Mouse (Mus musculus) C2C12 (cell line): Measurements from ENCODE around the gene BC017158. TPM values are rescaled to one million over a fixed set of nuclear protein-coding genes. Genes with fewer than 3 reads are reported as not detected.

Source experiments
- H3K27me3 ChIP-seq: one replicate; pipeline ENCODE4 v1.6.1; 2011; ENCODE audit not compliant: control insufficient read depth, insufficient read depth, insufficient read length
- H3K36me3 ChIP-seq: one replicate; pipeline ENCODE4 v1.6.1; 2011; ENCODE audit not compliant: control insufficient read depth, insufficient read depth
- H3K4me3 ChIP-seq: one replicate; pipeline ENCODE4 v1.5.1; 2011; ENCODE audit warnings: mild to moderate bottlenecking, control low read depth; ENCODE audit not compliant: poor library complexity, insufficient read depth, severe bottlenecking
- H3K79me2 ChIP-seq: one replicate; pipeline ENCODE4 v1.6.1; 2011; ENCODE audit not compliant: control insufficient read depth, insufficient read depth
- H3K79me3 ChIP-seq: one replicate; pipeline ENCODE4 v1.6.1; 2011; ENCODE audit warnings: low read depth, control low read depth
- H3ac ChIP-seq: one replicate; pipeline ENCODE3; 2011; ENCODE audit warnings: low read depth; ENCODE audit not compliant: control insufficient read depth, insufficient read length
- CEBPB ChIP-seq: IDR thresholded peaks from one replicate; pipeline ENCODE4 v1.6.1; 2011; ENCODE audit warnings: low read depth, mild to moderate bottlenecking, control low read depth, moderate library complexity
- CTCF ChIP-seq: IDR thresholded peaks from one replicate; pipeline ENCODE4 v1.5.1; 2011; ENCODE audit not compliant: control insufficient read depth, insufficient read depth, insufficient read length
- FOSL1 ChIP-seq: IDR thresholded peaks from one replicate; pipeline ENCODE4 v1.8.0; 2011; ENCODE audit warnings: mild to moderate bottlenecking, low read length; ENCODE audit not compliant: poor library complexity, insufficient read depth, severe bottlenecking
- MAX ChIP-seq: IDR thresholded peaks from one replicate; pipeline ENCODE4 v1.6.1; 2011; ENCODE audit warnings: mild to moderate bottlenecking, control low read depth
- MYOD1 ChIP-seq: IDR thresholded peaks from one replicate; pipeline ENCODE4 v1.6.1; 2011; ENCODE audit warnings: low read depth; ENCODE audit not compliant: control insufficient read depth, insufficient read length
- MYOG ChIP-seq: IDR thresholded peaks from one replicate; pipeline ENCODE4 v1.6.1; 2011; ENCODE audit not compliant: control insufficient read depth, insufficient read length; ENCODE audit errors: extremely low read depth
- USF1 ChIP-seq: IDR thresholded peaks from one replicate; pipeline ENCODE4 v1.6.1; 2011; ENCODE audit warnings: low read depth, mild to moderate bottlenecking, control low read depth, moderate library complexity
- polyA plus RNA-seq: library from polyadenylated mRNA; unstranded; fragments of >200 nt; fragmentation: generic; extraction: Trizol; gene quantifications from one replicate; pipeline ENCODE4 v1.2.1, GENCODE M21; 2012; ENCODE audit warnings: missing spikeins

The BC017158 gene
- polyA plus RNA-seq, 1 experiment = 13.3 TPM

GRCm38 (mm10) chr7:128249998-128250397 lies 48.0 kb downstream of the BC017158 start:
- H3K79me2 ChIP-seq = peaks cover 27% of the 10 kb centered on the region
- no peaks in the 10 kb centered on the region for H3K27me3 ChIP-seq
- peaks cover 12% of the 10 kb centered on the region for H3K79me3 ChIP-seq
- peaks cover 55% of the 10 kb centered on the region for H3K36me3 ChIP-seq
- H3ac ChIP-seq = peak overlapping the region; percentile 13
- TF ChIP-seq FOSL1 (no peak), MYOG (no peak)
- H3K4me3 ChIP-seq = no peak overlapping the region

GRCm38 (mm10) chr7:128248081-128249042 lies 49.6 kb downstream of the BC017158 start:
- peak overlapping the region; percentile 38 for H3ac ChIP-seq
- H3K27me3 ChIP-seq = no peaks in the 10 kb centered on the region
- peak overlapping the region; percentile 66 for H3K4me3 ChIP-seq
- H3K79me3 ChIP-seq = peaks cover 12% of the 10 kb centered on the region
- peaks cover 48% of the 10 kb centered on the region for H3K36me3 ChIP-seq
- peaks cover 27% of the 10 kb centered on the region for H3K79me2 ChIP-seq
- TF ChIP-seq USF1 = no peak
- TF ChIP-seq MYOD1 = no peak
- TF ChIP-seq CTCF = no peak

DNA sequence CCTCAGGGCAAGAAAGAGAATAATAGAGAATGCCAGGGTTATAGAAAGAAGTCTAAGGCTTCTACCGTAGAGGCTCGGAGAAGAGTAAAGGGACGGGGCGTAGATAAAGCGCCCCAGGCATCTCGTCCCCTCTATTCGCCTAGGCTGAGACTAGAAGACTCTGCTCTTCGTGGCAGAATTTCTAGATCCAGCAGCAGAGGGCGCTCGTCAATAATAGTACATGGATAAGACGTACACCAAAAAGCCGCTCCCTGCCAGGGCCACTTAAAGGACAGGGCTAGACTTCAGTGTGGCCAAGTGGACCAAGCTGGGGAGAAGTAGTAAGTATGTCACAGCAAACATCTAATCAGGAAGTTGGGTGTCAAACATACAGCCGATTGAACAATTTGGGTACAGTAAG lies 50.5 kb downstream of the BC017158 start:
- H3K79me3 ChIP-seq = peaks cover 12% of the 10 kb centered on the region
- H3K4me3 ChIP-seq = peak overlapping the region; percentile 66
- H3K79me2 ChIP-seq = peaks cover 27% of the 10 kb centered on the region
- peaks cover 43% of the 10 kb centered on the region for H3K36me3 ChIP-seq
- H3ac ChIP-seq = peak overlapping the region; percentile 87
- no peaks in the 10 kb centered on the region for H3K27me3 ChIP-seq
- TF ChIP-seq CTCF (peak; percentile 42), USF1 (no peak)

- TF ChIP-seq USF1 = no peak
- no peak for TF ChIP-seq CEBPB
- no peak for TF ChIP-seq MYOD1
- no peak for TF ChIP-seq MAX
- no peak for TF ChIP-seq MYOG
- no peak for TF ChIP-seq FOSL1
- TF ChIP-seq CTCF = no peak
- Histone ChIP-seq H3K79me2 (peaks cover 27% of the 10 kb centered on the region), H3K27me3 (no peaks in the 10 kb centered on the region), H3K4me3 (peak within 1 kb of the TSS; percentile 66), H3K36me3 (peaks cover 36% of the 10 kb centered on the region), H3ac (peak within 1 kb of the TSS; percentile 87), H3K79me3 (peaks cover 12% of the 10 kb centered on the region)
Observed at GRCm38 (mm10) chr7:128246496-128247391, 51.2 kb downstream of the BC017158 start, which contains the start of gene Tgfb1i1. Gene Tgfb1i1, plus strand, starts transcription at chr7:128246812.

- Histone ChIP-seq H3K4me3 (no peak overlapping the region), H3K36me3 (peaks cover 32% of the 10 kb centered on the region), H3K27me3 (no peaks in the 10 kb centered on the region)
Observed at GRCm38 (mm10) chr7:128245547-128245946, 52.4 kb downstream of the BC017158 start.

More at GRCm38 (mm10) chr7:128245547-128245946, 52.4 kb downstream of the BC017158 start:
- no peak overlapping the region for H3ac ChIP-seq
- peaks cover 27% of the 10 kb centered on the region for H3K79me2 ChIP-seq
- TF ChIP-seq USF1 = no peak
- TF ChIP-seq CEBPB = no peak
- TF ChIP-seq MAX = no peak
- TF ChIP-seq MYOG = no peak
- TF ChIP-seq FOSL1 = no peak
- no peak for TF ChIP-seq MYOD1
- TF ChIP-seq CTCF = no peak
- peaks cover 12% of the 10 kb centered on the region for H3K79me3 ChIP-seq
